Mouse (Mus musculus) liver, adult (tissue): ENCODE results near the gene Sirt1.

Experiments used
- GATA4 ChIP-seq: IDR thresholded peaks from 2 replicates; pipeline ENCODE4 v1.6.1; 2014; ENCODE audit warnings: mild to moderate bottlenecking, low read length; ENCODE audit not compliant: insufficient replicate concordance

The Sirt1 gene

GRCm38 (mm10) chr10:63360502-63360901 is 21.0 kb downstream of the Sirt1 start:
- no peak for TF ChIP-seq GATA4

DNA sequence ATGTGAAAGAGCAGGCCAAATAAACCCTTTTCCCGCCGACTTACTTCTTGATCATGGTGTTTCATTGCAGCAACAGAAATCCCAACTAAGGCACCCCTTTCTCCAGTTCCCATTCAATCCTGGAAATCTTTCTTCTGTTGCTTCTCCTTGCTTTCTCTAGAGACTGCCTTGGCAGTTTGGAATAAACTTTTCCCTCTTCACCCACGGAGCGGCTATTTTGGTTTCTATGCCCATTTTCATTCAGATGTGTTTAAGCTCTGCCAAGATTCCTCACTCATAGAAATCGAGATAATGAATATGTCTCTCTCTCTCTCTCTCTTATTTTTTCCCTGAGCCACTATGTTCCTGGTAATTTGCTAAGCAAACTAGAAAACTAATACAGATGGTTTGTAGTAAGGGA is 29.4 kb downstream of the Sirt1 start:
- no peak for TF ChIP-seq GATA4

DNA sequence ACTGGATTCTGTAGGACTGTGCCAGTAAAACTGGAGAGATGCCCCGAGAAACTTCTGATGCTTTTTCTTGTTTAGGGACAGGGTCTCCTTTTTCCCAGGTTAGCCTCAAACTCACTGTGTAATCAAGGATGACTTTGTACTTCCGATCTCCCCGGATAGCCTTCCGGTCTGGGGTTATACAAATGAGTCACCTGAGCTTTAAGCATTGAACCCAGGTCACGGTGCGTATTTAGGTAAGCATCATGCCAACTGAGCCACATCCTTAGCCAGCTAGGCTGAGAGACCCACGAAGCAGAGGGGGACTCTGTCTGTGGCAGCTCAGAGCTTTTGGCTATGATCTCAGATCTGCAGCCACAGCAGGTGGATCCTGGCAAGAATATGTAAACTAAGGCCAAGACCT is 30.8 kb downstream of the Sirt1 start:
- TF ChIP-seq GATA4: no peak

DNA sequence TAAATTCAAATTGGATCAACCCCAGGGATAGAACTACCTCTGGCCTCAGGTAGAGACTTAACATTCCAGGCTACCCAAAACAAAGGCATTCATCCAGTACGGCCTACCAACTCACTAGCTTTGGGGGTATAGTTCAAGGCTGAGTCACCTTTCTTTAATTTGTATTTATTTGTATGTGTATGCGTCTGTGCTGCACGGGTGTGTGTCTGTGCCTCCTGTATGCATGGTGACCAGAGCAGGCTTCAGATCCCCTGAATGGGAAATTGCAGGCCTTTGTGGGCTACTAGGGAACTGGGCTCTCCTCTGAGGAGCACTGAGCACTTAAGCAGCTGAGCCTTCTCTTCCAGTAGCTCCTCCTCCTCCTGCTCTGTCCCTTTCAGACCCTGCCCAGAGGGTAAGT is 33.2 kb downstream of the Sirt1 start:
- TF ChIP-seq GATA4: no peak

- no peak for TF ChIP-seq GATA4
Measured at GRCm38 (mm10) chr10:63344751-63345150, 36.8 kb downstream of the Sirt1 start.

- TF ChIP-seq GATA4: no peak
Measured at GRCm38 (mm10) chr10:63341351-63341750, 40.2 kb downstream of the Sirt1 start.

- TF ChIP-seq GATA4: no peak
Measured at GRCm38 (mm10) chr10:63338914-63339643, 42.4 kb downstream of the Sirt1 start.

GRCm38 (mm10) chr10:63337951-63338836 is 43.3 kb downstream of the Sirt1 start:
- TF ChIP-seq GATA4: no peak

DNA sequence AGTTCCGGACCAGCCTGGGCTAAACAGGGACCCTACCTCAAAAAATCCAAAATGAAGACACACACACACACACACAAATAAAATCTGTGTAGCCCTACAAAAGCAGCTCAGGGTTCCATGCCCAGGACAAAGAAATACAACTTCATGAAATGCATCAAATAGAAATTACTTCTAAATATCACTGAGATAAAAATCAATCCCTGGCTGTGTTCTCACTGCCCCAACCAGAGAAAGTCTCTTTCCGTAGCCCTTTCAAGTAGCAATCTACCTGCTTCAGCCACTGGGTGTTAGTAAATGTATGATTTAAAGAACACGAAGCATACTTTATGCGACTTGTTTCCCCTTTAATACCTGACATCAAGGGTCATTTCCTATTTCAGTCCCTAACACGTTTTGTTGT is 44.2 kb downstream of the Sirt1 start:
- TF ChIP-seq GATA4: no peak

DNA sequence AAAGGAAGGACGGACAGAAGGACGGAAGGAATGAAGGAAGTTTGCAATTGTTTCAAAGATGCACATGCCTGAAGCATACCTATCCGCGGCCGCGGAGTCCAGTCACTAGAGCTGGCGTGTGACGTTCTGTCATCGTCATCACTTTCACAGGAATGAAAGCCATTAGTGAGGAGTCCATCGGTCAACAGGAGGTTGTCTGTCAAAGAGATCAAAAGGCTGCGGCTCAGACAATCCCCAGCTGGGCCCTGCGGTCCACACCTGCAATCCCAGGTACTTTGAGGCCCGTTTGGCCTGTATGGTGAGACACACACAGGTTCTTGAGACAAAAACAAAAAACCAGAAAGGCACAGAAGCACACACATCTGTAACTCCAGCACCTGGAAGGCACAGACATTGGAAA is 44.6 kb downstream of the Sirt1 start:
- TF ChIP-seq GATA4: no peak

GRCm38 (mm10) chr10:63327091-63327490 is 54.4 kb downstream of the Sirt1 start:
- no peak for TF ChIP-seq GATA4

GRCm38 (mm10) chr10:63313726-63314125 is 67.8 kb downstream of the Sirt1 start:
- no peak for TF ChIP-seq GATA4

DNA sequence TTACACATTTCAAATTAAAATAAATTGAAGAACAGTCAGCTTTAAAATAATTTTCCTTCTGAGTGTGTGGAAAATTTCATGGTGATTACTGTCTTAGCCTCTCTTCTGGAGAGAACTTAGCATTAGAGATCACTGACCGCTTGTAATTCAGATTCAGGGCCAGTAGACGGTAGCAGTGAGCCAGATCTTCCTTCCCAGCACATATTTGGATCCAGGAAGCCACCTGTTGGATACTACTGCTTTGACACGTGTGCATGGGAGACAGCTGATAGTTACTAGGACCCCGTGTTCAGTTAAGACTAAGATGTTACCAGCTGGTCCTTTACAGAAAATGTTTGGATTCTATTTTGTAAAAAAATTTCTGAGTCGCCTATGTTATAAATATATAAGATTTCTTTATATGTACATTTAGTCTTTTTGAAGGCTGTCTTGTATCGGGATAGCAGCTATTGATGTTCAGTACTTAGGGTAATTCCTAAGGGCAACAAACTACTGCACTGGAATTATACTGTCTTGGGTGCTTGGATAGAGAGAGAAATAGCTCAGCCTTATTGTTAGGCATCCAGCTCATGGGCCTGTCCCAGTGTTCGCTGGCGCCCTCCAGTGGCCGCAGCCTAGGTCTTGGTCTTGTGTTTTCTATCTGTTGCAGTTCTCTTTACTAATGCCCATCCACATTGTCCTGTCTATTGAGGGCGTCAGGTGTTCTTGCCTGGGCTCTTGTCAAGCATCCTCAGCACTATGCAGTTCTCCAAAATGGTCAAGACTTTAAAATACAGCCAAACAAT is 72.7 kb downstream of the Sirt1 start:
- no peak for TF ChIP-seq GATA4

DNA sequence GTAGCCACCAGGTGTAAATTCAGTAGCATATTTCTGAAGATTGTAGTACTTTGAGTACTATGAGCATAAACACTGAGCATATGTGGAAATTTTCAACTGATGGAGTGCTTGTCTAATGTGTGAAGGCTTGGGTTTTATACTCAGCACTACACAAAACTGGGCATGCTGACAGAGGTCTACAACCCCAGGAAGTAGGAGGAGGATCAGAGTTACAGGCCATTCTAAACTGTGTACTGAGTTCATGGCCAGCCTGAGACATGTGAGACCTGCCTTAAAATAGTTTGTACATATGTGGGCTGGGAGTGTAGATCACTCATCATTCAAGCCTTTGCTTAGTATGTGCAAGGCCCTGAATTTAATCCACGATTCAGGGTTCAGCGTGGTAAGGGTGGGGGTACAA is 79.1 kb downstream of the Sirt1 start:
- no peak for TF ChIP-seq GATA4

DNA sequence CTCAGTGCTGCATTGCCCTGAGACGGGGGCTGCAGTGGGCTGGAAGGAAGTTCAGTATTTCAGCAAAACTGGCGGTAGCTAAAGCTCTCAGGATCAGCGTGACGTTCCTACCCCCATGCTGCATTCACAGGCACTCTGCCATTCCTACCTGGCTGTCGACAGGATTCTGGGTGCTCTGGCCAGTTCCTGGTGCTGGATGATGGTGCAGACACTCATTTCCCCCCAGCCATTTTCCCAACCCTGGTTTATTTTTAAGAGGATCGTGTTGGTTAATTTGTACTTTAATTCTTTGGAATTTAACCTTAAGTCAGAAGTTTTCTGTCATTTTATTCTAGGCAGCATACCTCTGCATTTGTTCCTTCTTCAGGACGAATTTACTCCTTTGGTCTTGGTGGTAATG is 98.7 kb downstream of the Sirt1 start:
- TF ChIP-seq GATA4: no peak
